Mouse (Mus musculus): ENCODE results near the gene Olfr561.

The Olfr561 gene

GRCm38 (mm10) chr7:102770921-102771320 lies at the start of gene Olfr561:
Gene Olfr561 (plus strand): TSS chr7:102771221.
- no peak for DNase-seq (ENCODE audit: low read depth in 1 of 2, low spot score in 2 of 2)

- no peak for DNase-seq (ENCODE audit: low read depth in 1 of 2, low spot score in 2 of 2)
These were observed 43.6 kb upstream of the Olfr561 start, which contains the start of gene Olfr559 for GRCm38 (mm10) chr7:102727391-102727790. Gene Olfr559 (minus strand): TSS chr7:102727491.

GRCm38 (mm10) chr7:102733793-102734192 lies 37.2 kb upstream of the Olfr561 start:
- DNase-seq (ENCODE audit: low read depth in 1 of 2, low spot score in 2 of 2) = no peak

GRCm38 (mm10) chr7:102737705-102738104 lies 33.3 kb upstream of the Olfr561 start:
- no peak for DNase-seq (ENCODE audit: low read depth in 1 of 2, low spot score in 2 of 2)

GRCm38 (mm10) chr7:102752086-102752485 lies 18.9 kb upstream of the Olfr561 start:
- no peak for DNase-seq (ENCODE audit: low read depth in 1 of 2, low spot score in 2 of 2)

- DNase-seq (ENCODE audit: low read depth in 1 of 2, low spot score in 2 of 2) = no peak
These were observed 11.8 kb upstream of the Olfr561 start, which contains the start of the genes Olfr560 and Olfr78 for GRCm38 (mm10) chr7:102759266-102759665. Gene Olfr560 (minus strand): TSS chr7:102759366. Gene Olfr78 (minus strand): TSS chr7:102759471.

GRCm38 (mm10) chr7:102803180-102803579 lies 32.2 kb downstream of the Olfr561 start, which contains the start of gene Olfr564:
Gene Olfr564 (plus strand): TSS chr7:102803480.
- DNase-seq (ENCODE audit: low read depth in 1 of 2, low spot score in 2 of 2) = no peak

Measured in monocyte, adult 2 months (primary cell).